Mouse (Mus musculus) MEL (cell line): ENCODE measurements at regions not wholly inside any gene's neighbourhood (a gene's known extent, or its start where the extent isn't known, plus 50 kb on each side); places are given as distances from the start of the nearest gene placed in this dataset.

ENCODE experiments used
- DNase-seq: peaks from one replicate; pipeline ENCODE4 v3.0.0; 2011; ENCODE audit warnings: low read depth, low spot score
- H3K27ac ChIP-seq: 2 replicates; pipeline ENCODE4 v1.5.1; 2012; ENCODE audit warnings: low read depth, mild to moderate bottlenecking, control low read depth, low read length, moderate library complexity; ENCODE audit not compliant: control insufficient read depth
- H3K27me3 ChIP-seq, 2 experiments: fragments of 150-350 bp in 1 of 2; sonication (generic) in 1 of 2; 2 replicates each; pipeline ENCODE4 v1.6.1; 2012; ENCODE audit warnings: low read length in 2 of 2, mild to moderate bottlenecking in 2 of 2, improper control_type of control experiment in 1 of 2, moderate library complexity in 1 of 2; ENCODE audit not compliant: insufficient read depth in 2 of 2, control insufficient read depth in 1 of 2
- H3K36me3 ChIP-seq, 2 experiments: 2 replicates each; pipeline ENCODE4 v1.6.1; 2012 to 2014; ENCODE audit warnings: low read length in 2 of 2, improper control_type of control experiment in 1 of 2, inconsistent platforms in 1 of 2, mild to moderate bottlenecking in 1 of 2; ENCODE audit not compliant: insufficient read depth in 2 of 2, control insufficient read depth in 1 of 2
- H3K4me1 ChIP-seq, 2 experiments: fragments of 150-350 bp in 1 of 2; sonication (generic) in 1 of 2; 2 replicates each; pipeline ENCODE4 v1.6.1; 2012; ENCODE audit warnings: low read length in 2 of 2, improper control_type of control experiment in 1 of 2, mild to moderate bottlenecking in 1 of 2; ENCODE audit not compliant: insufficient read depth in 2 of 2, control insufficient read depth in 1 of 2
- H3K4me3 ChIP-seq, 2 experiments: fragments of 150-350 bp in 1 of 2; sonication (generic) in 1 of 2; 2 replicates each; pipeline ENCODE4 v1.5.1; 2012; ENCODE audit warnings: low read depth in 2 of 2, low read length in 2 of 2, mild to moderate bottlenecking in 2 of 2, moderate library complexity in 2 of 2, control low read depth in 1 of 2, improper control_type of control experiment in 1 of 2; ENCODE audit not compliant: control insufficient read depth in 1 of 2, insufficient read depth in 1 of 2
- H3K79me2 ChIP-seq: 2 replicates; pipeline ENCODE4 v1.6.1; 2012; ENCODE audit warnings: mild to moderate bottlenecking, low read length, moderate library complexity; ENCODE audit not compliant: control insufficient read depth, poor library complexity, insufficient read depth
- H3K9ac ChIP-seq: 2 replicates; pipeline ENCODE4 v1.6.1; 2012; ENCODE audit warnings: low read depth, mild to moderate bottlenecking, control low read depth, low read length, moderate library complexity; ENCODE audit not compliant: control insufficient read depth, poor library complexity, severe bottlenecking
- H3K9me3 ChIP-seq: fragments of 150-350 bp; sonication (generic); replicated peaks from 2 replicates; pipeline ENCODE4 v1.6.1; 2012; ENCODE audit warnings: mild to moderate bottlenecking, low read length, improper control_type of control experiment, moderate library complexity; ENCODE audit not compliant: insufficient read depth
- BHLHE40 ChIP-seq: IDR thresholded peaks from 2 replicates; pipeline ENCODE4 v1.6.1; 2012; ENCODE audit warnings: low read depth, mild to moderate bottlenecking, inconsistent platforms, low read length, improper control_type of control experiment, borderline replicate concordance
- HCFC1 ChIP-seq: IDR thresholded peaks from 2 replicates; pipeline ENCODE4 v1.6.1; 2012; ENCODE audit warnings: low read depth, mild to moderate bottlenecking, inconsistent platforms, low read length, improper control_type of control experiment, moderate library complexity
- JUND ChIP-seq: IDR thresholded peaks from 2 replicates; pipeline ENCODE4 v1.6.1; 2011; ENCODE audit warnings: low read depth, mild to moderate bottlenecking, improper control_type of control experiment, low read length
- KAT2A ChIP-seq: conservative IDR thresholded peaks from 2 replicates; pipeline ENCODE4 v1.6.1; 2012; ENCODE audit warnings: low read depth, low read length, improper control_type of control experiment, inconsistent platforms
- MAFK ChIP-seq: IDR thresholded peaks from 2 replicates; pipeline ENCODE4 v1.6.1; 2011; ENCODE audit warnings: low read depth, mild to moderate bottlenecking, low read length, improper control_type of control experiment, borderline replicate concordance
- MAZ ChIP-seq: IDR thresholded peaks from 2 replicates; pipeline ENCODE4 v1.6.1; 2012; ENCODE audit warnings: low read depth, mild to moderate bottlenecking, inconsistent platforms, low read length, improper control_type of control experiment
- MXI1 ChIP-seq: IDR thresholded peaks from 2 replicates; pipeline ENCODE4 v1.6.1; 2011; ENCODE audit warnings: mild to moderate bottlenecking, low read depth, low read length, improper control_type of control experiment
- MYC ChIP-seq: IDR thresholded peaks from 2 replicates; pipeline ENCODE4 v1.6.1; 2011; ENCODE audit warnings: low read depth, mild to moderate bottlenecking, low read length, improper control_type of control experiment, moderate library complexity
- POLR2AphosphoS5 ChIP-seq: IDR thresholded peaks from 2 replicates; pipeline ENCODE4 v1.6.1; 2012; ENCODE audit warnings: low read depth, borderline replicate concordance, mild to moderate bottlenecking, inconsistent platforms, low read length, moderate library complexity, mixed read lengths
- RCOR1 ChIP-seq: IDR thresholded peaks from 2 replicates; pipeline ENCODE4 v1.6.1; 2012; ENCODE audit warnings: low read depth, mild to moderate bottlenecking, inconsistent platforms, low read length, improper control_type of control experiment
- SMC3 ChIP-seq: IDR thresholded peaks from 2 replicates; pipeline ENCODE4 v1.6.1; 2011; ENCODE audit warnings: low read depth, low read length, improper control_type of control experiment
- TCF12 ChIP-seq: IDR thresholded peaks from 2 replicates; pipeline ENCODE4 v1.6.1; 2014; ENCODE audit warnings: low read depth, mild to moderate bottlenecking, inconsistent platforms, low read length, improper control_type of control experiment, moderate library complexity
- UBTF ChIP-seq: IDR thresholded peaks from 2 replicates; pipeline ENCODE4 v1.6.1; 2012; ENCODE audit warnings: low read depth, mild to moderate bottlenecking, inconsistent platforms, low read length, improper control_type of control experiment, moderate library complexity, borderline replicate concordance; ENCODE audit not compliant: insufficient read depth
- ZKSCAN1 ChIP-seq: IDR thresholded peaks from 2 replicates; pipeline ENCODE4 v1.6.1; 2012; ENCODE audit warnings: low read depth, mild to moderate bottlenecking, inconsistent platforms, low read length, improper control_type of control experiment, moderate library complexity
- ZMIZ1 ChIP-seq: IDR thresholded peaks from 2 replicates; pipeline ENCODE4 v1.6.1; 2012; ENCODE audit warnings: low read depth, mild to moderate bottlenecking, inconsistent platforms, low read length, improper control_type of control experiment, moderate library complexity

DNA sequence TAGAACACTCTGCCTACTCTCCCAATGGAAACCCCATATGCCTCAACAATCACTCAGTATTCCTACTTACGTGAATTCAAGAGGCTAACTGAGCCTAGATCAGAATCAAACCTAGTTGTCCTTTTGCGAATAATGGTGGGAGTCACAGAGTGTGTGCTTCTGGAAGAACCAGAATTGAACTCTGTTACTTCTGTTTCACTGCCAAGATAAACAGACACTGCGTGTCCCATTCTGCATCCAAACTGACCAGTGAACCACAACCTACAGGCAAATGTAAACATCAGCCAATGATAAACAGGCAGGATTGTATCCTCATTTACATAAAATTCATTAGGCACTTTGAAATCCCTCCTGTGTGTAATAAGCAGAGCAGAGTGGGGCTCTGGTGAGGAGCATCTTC is 173.8 kb downstream of the Foxa2 start:
- no peaks in the 10 kb centered on the region for H3K27me3 ChIP-seq
- H3K4me1 ChIP-seq: no peaks in the 10 kb centered on the region
- DNase-seq: no peak
- no peaks in the 10 kb centered on the region for H3K9me3 ChIP-seq
- H3K9ac ChIP-seq: no peak overlapping the region
- H3K27ac ChIP-seq: no peak overlapping the region
- H3K79me2 ChIP-seq: no peaks in the 10 kb centered on the region
- TF ChIP-seq JUND (no peak), KAT2A (no peak), MYC (no peak), ZMIZ1 (no peak), HCFC1 (no peak)
- TF ChIP-seq, all 39 proteins: peak for 0
- no peak overlapping the region for H3K4me3 ChIP-seq
- no peaks in the 10 kb centered on the region for H3K36me3 ChIP-seq

DNA sequence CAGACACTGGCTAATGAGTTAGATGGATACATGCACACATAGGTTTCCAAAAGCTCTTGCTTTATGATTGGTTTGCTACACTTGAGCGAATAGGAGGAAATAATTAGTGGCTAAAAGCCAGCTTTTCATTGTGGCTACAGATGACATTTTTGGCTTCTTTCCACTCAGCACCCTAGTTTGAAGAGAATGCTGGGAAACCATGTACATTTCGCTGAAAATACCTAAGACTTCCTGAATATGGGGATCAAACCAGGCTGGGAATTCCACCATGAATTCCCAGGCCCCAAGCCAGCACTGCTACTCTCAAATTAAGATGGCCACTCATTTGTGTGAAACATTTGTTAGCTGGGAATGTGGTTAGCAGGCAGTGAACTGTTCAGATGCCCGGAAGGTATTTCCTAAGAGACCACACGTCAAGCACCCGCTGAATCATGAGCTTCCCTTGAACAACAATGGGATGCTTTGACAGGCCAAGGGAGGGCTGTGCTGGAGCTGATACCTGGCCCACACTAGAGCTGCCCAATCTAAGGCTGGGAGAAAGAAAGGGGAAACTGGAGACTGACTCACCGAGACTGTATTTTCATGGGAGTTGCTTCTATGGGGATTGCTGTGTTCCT is 195.5 kb downstream of the Foxa2 start:
- DNase-seq: no peak
- H3K27me3 ChIP-seq: no peaks in the 10 kb centered on the region
- no peaks in the 10 kb centered on the region for H3K4me1 ChIP-seq
- TF ChIP-seq SMC3 (no peak), ZKSCAN1 (no peak), MAFK (no peak), POLR2AphosphoS5 (no peak), UBTF (no peak), BHLHE40 (no peak), TCF12 (no peak), MXI1 (no peak), RCOR1 (no peak), MAZ (no peak)
- no peaks in the 10 kb centered on the region for H3K79me2 ChIP-seq
- no peak overlapping the region for H3K4me3 ChIP-seq
- no peaks in the 10 kb centered on the region for H3K36me3 ChIP-seq
- H3K9ac ChIP-seq: no peak overlapping the region
- no peaks in the 10 kb centered on the region for H3K9me3 ChIP-seq
- H3K27ac ChIP-seq: no peak overlapping the region
